Mouse (Mus musculus) gonadal fat pad, adult 2 months (tissue): ENCODE measurements around the gene Bdkrb2. TPM values are rescaled to one million over a fixed set of nuclear protein-coding genes. Genes with fewer than 3 reads are reported as not detected.

Source experiments
- DNase-seq: peaks from one replicate; pipeline ENCODE4 v3.0.0-alpha.2; 2012; ENCODE audit warnings: low read depth
- polyA plus RNA-seq: library from polyadenylated mRNA; depleted of rRNA; stranded (reverse); fragments of >200 nt; gene quantifications from 2 replicates; pipeline ENCODE4 v1.2.3, GENCODE M21; 2012

The Bdkrb2 gene
- polyA plus RNA-seq, 1 experiment = 0.92 TPM

- no peak for DNase-seq
Observed at GRCm38 (mm10) chr12:105590786-105591185, 27.8 kb downstream of the Bdkrb2 start.

- DNase-seq = no peak
Observed at GRCm38 (mm10) chr12:105592361-105592761, 29.3 kb downstream of the Bdkrb2 start.

GRCm38 (mm10) chr12:105593471-105593870 lies 30.4 kb downstream of the Bdkrb2 start:
- DNase-seq = no peak

- DNase-seq = no peak
Observed at GRCm38 (mm10) chr12:105597135-105597534, 34.1 kb downstream of the Bdkrb2 start.

- DNase-seq = no peak
Observed at GRCm38 (mm10) chr12:105598503-105598902, 35.5 kb downstream of the Bdkrb2 start.

- DNase-seq = no peak
Observed at GRCm38 (mm10) chr12:105599098-105599497, 36.1 kb downstream of the Bdkrb2 start.

GRCm38 (mm10) chr12:105601586-105601985 lies 38.6 kb downstream of the Bdkrb2 start:
- no peak for DNase-seq

GRCm38 (mm10) chr12:105602581-105603210 lies 39.7 kb downstream of the Bdkrb2 start, which contains the start of gene Bdkrb1:
Gene Bdkrb1, plus strand, starts transcription at chr12:105603085.
- no peak for DNase-seq

GRCm38 (mm10) chr12:105603904-105604303 lies 40.9 kb downstream of the Bdkrb2 start:
- DNase-seq = no peak

GRCm38 (mm10) chr12:105605212-105605611 lies 42.2 kb downstream of the Bdkrb2 start:
- DNase-seq = no peak

- no peak for DNase-seq
Observed at GRCm38 (mm10) chr12:105606881-105607280, 43.9 kb downstream of the Bdkrb2 start.

- no peak for DNase-seq
Observed at GRCm38 (mm10) chr12:105611045-105611444, 48.0 kb downstream of the Bdkrb2 start.

GRCm38 (mm10) chr12:105611748-105612147 lies 48.7 kb downstream of the Bdkrb2 start:
- no peak for DNase-seq

- no peak for DNase-seq
Observed at GRCm38 (mm10) chr12:105613559-105613958, 50.5 kb downstream of the Bdkrb2 start.

- DNase-seq = no peak
Observed at GRCm38 (mm10) chr12:105622048-105622447, 59.0 kb downstream of the Bdkrb2 start.

- DNase-seq = no peak
Observed at GRCm38 (mm10) chr12:105622981-105623539, 60.0 kb downstream of the Bdkrb2 start.

- no peak for DNase-seq
Observed at GRCm38 (mm10) chr12:105625798-105626197, 62.8 kb downstream of the Bdkrb2 start.

- no peak for DNase-seq
Observed at GRCm38 (mm10) chr12:105634374-105635067, 71.5 kb downstream of the Bdkrb2 start.

GRCm38 (mm10) chr12:105636551-105636950 lies 73.5 kb downstream of the Bdkrb2 start:
- no peak for DNase-seq

GRCm38 (mm10) chr12:105637554-105637953 lies 74.5 kb downstream of the Bdkrb2 start:
- no peak for DNase-seq

- DNase-seq = no peak
Observed at GRCm38 (mm10) chr12:105642770-105643321, 79.8 kb downstream of the Bdkrb2 start.
